Mouse (Mus musculus): ENCODE measurements around the gene Frmd7. TPM values are rescaled to one million over a fixed set of nuclear protein-coding genes. Genes with fewer than 3 reads are reported as not detected.

Frmd7 gene
- total RNA-seq, 2 experiments from 2014 or later: 0.53 to 0.85 TPM

GRCm38 (mm10) chrX:50874246-50875002, 68.1 kb downstream of the Frmd7 start:
- intact Hi-C loops (cut with DNase I): no loop called here
- DNase-seq (ENCODE audit: low spot score in 2 of 2): no peak

DNA sequence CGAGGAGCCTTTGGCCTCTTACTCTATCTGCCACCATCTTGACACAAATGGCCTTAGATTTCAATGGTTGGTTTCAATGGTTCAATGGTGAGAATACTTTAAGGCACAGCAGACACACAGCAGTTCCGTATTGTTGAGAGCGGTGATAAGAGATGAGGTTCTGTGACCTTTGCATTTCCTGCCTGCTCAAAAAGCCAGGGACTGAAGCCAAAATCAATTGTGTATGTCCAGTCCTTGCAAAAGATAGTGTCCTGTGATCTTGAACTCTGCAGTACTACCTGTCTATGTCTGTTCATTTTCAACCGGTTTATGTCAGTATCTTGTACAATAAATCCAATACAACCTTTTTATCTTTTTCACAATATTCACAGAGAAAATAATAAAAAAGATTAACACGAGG, 77.8 kb downstream of the Frmd7 start:
- no peak for DNase-seq (ENCODE audit: low spot score in 2 of 2)
- intact Hi-C loops (cut with DNase I): no loop called here

GRCm38 (mm10) chrX:50863771-50864170, 78.7 kb downstream of the Frmd7 start:
- intact Hi-C loops (cut with DNase I): no loop called here
- DNase-seq (ENCODE audit: low spot score in 2 of 2): no peak

DNA sequence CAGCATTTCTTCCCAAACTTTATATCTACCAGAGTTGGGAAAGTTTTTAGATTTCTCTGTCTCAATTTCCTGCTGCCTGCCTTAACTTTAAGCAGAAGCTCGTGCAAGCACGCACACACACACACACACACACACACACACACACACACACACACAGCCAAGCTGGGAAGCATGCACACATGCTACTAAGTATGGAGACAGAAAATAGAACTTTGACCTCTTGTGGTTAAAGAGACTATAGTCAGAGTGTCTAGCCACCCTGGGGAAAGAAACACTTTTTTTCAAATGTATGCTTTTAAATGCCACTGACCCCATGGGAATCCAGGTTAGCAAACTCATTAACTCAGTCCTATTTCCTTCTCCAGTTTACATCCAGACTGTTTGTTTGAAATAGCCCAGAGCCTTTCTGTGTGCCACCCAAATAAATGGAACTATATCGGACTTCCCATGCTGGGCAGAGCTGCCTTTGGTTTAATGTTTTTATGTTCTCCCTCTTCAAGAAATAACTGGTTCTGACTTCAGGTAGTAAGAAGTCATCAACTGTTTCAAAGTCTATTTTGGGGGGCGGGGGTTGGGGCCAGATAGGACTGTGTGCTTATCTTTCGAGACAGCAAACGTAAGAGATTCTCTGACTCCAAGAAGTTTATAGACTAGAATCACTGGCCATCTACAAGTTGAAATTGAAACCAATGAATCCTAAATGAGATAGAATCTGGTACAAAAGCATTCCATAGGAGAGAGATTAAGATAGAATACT, 91.9 kb downstream of the Frmd7 start:
- intact Hi-C loops (cut with DNase I): no loop called here
- DNase-seq (ENCODE audit: low spot score in 2 of 2): no peak

Other genes with a start within 250 kb of the Frmd7 start
- 1 to 10 TPM; 1.7 to 4.4 TPM for gene Stk26, start 101.7 kb downstream of the Frmd7 start, total RNA-seq (2021)
- 10 to 100 TPM; 26.1 to 27.8 TPM for gene Rap2c, start 75.3 kb upstream of the Frmd7 start, total RNA-seq (2021)